In genomic region chr8:61696846-61697455, GRCm38 (mm10) we compare ENCODE assay signal across 27 mouse cellular contexts.
"Had no signal": no experiment of that assay in that cellular context is flagged by ENCODE, and none has a peak within 500 bp of the region (broad histone marks: within the 10 kb centered on the region; RNA-seq: fewer than 3 reads in every experiment).

No protein-coding gene starts in this region.

- H3K9ac ChIP-seq: hindbrain, embryonic 12.5 days; hindbrain, embryonic 14.5 days; limb, embryonic 12.5 days; liver, embryonic 13.5 days; liver, embryonic 15.5 days; liver, postnatal 0 days had no signal

- ATAC-seq: hindbrain, embryonic 16.5 days; inflammation-experienced regulatory T-cells, adult 6 months; intestine, postnatal 0 days; liver, postnatal 0 days had no signal

- DNase-seq: gastrocnemius, adult 2 months; gastrocnemius, postnatal 10 days; gastrocnemius, postnatal 25 days; heart, adult 2 months; heart, postnatal 10 days; heart, postnatal 4 days; kidney, adult 18-20 months; kidney, adult 8-10 months; kidney, postnatal 14 days; kidney, postnatal 4 days; liver; liver, embryonic 13.5 days; liver, postnatal 0 days had no signal

- H3K27ac ChIP-seq: gastrocnemius, adult 2 months; heart, adult 2 months; hindbrain, embryonic 10.5 days; hindbrain, embryonic 12.5 days; hindbrain, embryonic 14.5 days; kidney, postnatal 0 days; layer of hippocampus, adult 2 months; left cerebral cortex, adult 2 months; liver, embryonic 13.5 days; liver, embryonic 15.5 days had no signal

- H3K4me3 ChIP-seq: gastrocnemius, adult 2 months; heart, adult 2 months; hindbrain, embryonic 10.5 days; hindbrain, embryonic 12.5 days; layer of hippocampus, adult 2 months; left cerebral cortex, adult 2 months; limb, embryonic 10.5 days; limb, embryonic 12.5 days; liver, embryonic 13.5 days; liver, embryonic 15.5 days had no signal

- H3K36me3 ChIP-seq: liver, embryonic 13.5 days; liver, embryonic 15.5 days had no signal

- H3K27me3 ChIP-seq: hindbrain, embryonic 12.5 days; limb, embryonic 12.5 days; liver, embryonic 13.5 days; liver, embryonic 15.5 days had no signal

- H3K4me2 ChIP-seq: heart, embryonic 11.5 days; hindbrain, embryonic 12.5 days; hindbrain, embryonic 14.5 days; limb, embryonic 12.5 days; liver, embryonic 11.5 days; liver, embryonic 13.5 days; liver, embryonic 15.5 days had no signal

- H3K9me3 ChIP-seq: hindbrain, embryonic 10.5 days; hindbrain, embryonic 12.5 days; limb, embryonic 10.5 days; limb, embryonic 12.5 days; liver, embryonic 13.5 days; liver, embryonic 15.5 days had no signal

- H3K4me1 ChIP-seq: liver, embryonic 13.5 days; liver, embryonic 15.5 days had no signal
